Mouse (Mus musculus): ENCODE measurements at regions not wholly inside any gene's neighbourhood (a gene's known extent, or its start where the extent isn't known, plus 50 kb on each side); places are given as distances from the start of the nearest gene placed in this dataset.

DNA sequence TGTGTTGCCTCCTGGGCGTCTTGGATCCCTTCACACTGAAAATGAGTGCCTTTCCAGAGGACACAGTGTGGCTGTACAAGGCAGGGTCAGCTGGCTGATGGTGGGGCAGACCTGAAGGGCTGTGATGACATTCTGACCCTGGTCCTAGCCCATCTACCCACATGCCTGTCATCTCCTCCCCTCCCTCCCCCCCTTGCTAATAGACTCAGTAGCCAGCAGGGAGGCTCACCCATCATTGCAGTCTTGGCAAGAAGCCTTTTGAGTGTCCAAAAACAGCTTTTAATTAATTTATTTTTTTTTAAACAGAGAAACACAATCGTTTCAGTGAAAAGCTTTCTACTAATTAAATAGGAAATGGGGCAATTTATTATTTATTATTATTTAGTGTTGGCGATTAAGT lies 67.0 kb upstream of the Ssx2ip start:
- no peak for DNase-seq (ENCODE audit: low read depth in 1 of 2, low spot score in 2 of 2)

DNA sequence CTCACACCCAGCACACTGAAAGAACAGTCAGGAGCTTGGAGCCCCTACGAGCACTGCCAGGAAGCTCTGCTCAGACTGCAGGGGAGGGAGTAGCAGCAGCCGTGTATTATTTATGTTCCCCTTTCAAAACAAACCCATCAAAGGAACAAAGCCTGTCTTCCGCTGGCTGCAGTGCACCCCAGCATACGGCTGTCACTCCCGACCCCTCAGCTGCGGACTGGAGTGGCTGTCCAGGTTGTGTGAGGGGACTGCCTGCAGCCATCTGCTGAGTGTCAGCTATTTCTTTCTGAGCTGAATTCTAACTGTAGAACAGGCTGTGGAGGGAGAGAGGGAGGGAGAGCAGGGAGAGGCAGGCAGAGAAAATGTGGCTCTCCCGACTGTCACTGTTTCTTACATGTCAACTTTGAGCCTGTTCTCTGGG lies 66.6 kb upstream of the Ssx2ip start:
- DNase-seq (ENCODE audit: low read depth in 1 of 2, low spot score in 2 of 2) = no peak

DNA sequence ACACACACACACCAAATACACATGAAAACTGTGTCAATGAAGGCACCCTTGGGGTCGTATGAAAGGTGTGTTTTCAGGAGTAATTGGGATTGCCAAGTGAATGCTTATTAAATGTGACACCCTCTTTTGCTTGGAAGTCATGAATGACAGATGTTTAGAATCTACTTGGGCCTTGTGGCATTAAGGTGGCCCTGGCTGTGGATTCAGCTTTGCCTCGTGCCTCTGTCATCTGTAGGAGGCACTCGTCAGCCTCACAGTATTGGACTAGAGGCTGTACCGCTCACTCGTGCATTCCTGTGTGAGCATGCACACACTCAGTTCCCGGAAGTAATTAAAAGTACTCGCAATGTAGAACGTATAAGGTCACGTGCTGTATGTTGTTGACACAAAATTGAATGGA lies 66.0 kb upstream of the Ssx2ip start:
- DNase-seq (ENCODE audit: low read depth in 1 of 2, low spot score in 2 of 2) = no peak

DNA sequence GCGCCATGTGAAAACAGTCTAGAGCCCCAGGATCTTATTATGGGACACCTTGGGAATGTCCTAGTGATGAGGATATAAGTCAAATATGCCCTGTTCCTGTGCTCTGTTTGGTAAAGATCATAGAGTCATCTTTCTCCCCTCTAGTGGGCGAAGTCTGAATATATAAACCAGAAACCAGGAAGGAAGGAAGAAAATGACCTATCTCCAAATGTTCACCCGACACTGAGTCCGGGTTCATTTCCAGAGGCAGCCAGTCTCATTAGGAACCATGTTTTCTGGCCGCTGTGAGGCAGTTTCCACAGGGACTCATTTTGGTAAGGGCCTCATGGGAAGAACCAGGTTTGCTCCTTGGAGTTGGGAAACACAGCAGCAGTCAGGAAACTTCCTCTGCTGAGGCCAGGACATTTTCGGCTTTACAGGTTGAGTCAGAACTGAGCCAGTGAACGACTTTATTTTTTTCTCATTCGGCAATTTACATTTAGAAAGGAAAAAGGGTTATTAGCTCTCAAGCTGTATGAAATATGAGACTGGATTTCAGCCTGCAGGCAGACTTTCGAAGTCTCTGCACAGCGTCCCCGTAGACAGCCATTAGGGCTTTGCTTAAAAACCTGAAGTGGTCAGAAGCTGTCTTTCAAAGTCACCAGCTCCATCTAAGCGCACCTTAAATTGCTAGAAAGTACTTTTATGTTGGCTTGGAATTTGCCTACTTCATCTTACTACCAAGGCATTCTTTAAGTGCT lies 64.0 kb upstream of the Ssx2ip start:
- no peak for DNase-seq (ENCODE audit: low read depth in 1 of 2, low spot score in 2 of 2)

DNA sequence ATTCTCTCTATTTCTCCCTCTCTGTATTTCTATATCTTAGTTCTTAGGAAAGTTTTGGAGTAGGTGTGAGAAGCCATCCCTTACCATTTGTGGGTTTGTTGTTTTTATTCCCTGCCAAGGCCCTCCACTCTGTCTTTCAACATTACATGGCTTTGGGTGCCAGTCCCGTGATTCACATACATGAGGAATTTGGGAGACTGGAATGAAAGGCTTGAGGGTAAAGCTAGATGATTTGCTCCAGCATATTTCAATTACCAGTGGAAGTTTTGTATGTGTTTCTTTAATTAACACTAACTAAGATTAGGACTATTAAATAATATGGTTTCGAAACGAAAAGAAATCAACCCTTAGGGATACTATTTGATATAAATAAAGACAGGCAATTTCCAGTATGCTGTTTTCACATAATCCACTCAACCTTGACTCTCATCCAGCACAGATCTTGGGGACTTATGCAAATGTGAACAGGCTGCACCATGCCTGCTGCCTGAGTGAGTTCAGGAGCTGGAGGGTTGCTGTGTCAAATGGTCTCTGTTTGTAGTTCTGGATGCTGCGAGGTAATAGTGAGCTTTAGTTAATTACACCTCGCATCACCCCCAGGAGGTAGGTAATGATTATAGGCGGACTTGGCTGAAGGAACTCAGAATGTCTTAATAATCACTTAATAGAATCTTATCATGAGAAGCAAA lies 62.6 kb upstream of the Ssx2ip start:
- no peak for DNase-seq (ENCODE audit: low read depth in 1 of 2, low spot score in 2 of 2)

DNA sequence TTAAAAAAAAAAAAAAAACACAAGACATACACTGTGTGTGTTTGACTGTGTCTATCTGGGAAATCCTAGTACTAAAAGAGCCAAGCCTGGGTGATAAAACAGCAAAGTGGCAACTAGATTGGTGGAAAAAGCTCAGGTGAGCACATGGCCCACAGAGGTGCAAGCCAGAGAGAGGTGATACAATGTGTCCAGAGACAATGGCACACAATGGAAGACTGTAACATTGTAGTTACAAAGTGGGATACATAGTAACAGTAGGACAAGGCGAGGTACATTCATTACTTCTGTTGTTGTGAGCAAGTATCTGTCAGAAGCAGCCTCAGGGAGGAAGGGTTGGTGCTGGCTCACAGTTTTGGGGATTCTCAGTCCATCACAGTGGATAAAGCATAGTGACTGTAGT lies 61.7 kb upstream of the Ssx2ip start:
- DNase-seq (ENCODE audit: low read depth in 1 of 2, low spot score in 2 of 2) = no peak

DNA sequence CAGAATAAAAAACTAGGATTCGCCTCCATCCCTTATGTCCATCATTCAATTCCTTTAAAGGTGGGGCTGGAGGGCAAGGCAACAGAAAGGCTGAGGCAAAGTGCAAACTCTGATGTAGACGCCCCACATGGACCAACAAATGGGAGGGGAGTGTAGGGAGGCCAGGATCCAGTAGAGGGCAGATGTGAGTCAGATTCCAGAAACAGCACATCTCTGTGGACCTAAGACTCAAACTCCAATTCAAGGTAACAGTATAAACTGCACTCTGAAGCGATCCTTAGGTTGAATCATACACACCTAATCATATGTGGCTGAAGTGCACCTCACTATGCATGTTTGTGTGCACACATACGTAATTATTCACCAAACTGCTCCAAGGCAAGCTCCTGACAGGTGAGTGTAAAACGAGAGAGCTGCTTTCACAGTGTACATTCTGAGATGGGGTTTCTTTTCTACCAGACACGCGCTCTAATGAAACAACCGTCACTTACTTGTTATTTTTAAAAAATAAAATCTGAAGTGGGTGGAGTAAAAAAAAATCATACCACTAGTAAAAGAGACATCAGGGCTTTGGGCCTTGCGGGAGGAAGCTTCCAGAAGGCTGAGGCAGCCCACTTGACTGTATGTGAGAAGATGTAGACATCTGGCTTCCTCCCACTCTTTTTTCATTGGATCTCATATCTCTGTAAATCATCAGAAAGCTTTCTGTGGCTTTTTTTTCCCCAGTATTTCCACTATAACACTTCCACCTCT lies 60.6 kb upstream of the Ssx2ip start:
- no peak for DNase-seq (ENCODE audit: low read depth in 1 of 2, low spot score in 2 of 2)

DNA sequence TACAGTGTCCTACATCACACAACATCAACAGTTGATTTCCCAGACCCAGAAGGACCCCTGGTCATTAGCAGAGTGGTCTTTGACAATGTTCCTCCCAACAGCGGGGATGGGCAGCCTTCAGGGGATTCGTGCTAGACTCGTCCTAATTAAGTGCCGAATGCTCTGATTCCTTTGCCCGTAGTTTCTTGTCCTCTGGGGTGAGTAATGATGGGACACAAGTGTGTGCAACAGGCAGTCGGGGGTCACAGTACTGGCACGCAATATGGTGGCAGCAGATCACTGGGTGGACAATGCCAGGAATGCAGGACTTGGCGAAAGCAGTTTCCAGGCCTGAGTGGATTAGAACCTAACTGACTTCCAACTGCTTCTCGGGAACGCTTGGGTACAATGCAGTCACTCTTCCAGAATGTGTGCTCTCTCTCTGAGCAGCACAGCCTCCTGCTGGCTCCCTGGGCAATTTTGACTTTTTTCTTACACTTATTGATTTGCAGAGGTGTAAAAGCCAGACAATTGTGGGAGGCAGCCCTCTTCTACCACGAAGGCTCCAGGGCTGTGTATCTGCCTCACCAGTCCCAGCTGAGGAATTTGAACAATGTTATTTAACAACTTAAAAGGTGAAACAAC lies 59.9 kb upstream of the Ssx2ip start:
- DNase-seq (ENCODE audit: low read depth in 1 of 2, low spot score in 2 of 2) = no peak

DNA sequence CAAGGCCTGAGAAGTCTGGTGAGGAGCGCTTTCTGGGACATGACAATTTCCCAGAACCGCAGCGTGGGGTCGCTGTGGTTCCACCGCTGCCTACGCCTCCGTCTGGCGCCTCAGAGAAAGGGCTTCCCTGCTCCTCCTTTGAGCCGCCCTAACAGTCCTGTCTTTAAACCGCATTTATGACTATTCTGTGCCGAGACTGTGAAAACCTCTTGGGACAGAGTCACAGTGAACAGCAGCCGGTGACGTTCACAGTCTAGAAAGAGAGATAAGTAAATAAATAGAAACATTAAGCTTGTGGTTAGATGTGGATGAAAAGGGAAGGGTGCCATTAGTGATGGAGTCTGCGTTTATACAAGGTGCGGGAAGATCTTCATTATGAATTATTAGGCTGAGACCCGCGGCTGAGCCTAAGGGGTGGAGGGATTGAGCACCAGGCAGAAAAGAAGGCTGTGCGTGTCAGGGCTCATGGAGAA lies 59.1 kb upstream of the Ssx2ip start:
- peak in 1 of 2 experiments; percentile 15 for DNase-seq (ENCODE audit: low read depth in 1 of 2, low spot score in 2 of 2)

DNA sequence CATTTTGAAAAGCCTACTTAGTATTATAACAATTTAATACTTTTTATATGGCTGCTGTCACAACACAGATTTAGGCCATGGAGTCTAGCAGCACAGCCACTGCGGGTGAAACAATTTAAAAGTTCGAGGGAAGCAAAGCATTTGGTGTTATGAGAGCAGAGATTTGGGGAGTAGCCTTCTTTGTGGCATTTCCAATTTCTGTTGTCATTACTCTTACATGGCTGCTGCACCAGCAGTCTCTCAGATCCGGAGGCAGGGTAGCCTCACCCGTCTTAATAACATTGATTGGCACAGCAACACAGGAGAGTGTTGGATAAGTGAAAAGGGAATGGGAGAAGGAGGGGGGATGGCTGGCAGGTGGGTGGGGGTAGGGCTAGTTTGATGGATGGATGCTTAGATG lies 58.5 kb upstream of the Ssx2ip start:
- DNase-seq (ENCODE audit: low read depth in 1 of 2, low spot score in 2 of 2) = no peak

DNA sequence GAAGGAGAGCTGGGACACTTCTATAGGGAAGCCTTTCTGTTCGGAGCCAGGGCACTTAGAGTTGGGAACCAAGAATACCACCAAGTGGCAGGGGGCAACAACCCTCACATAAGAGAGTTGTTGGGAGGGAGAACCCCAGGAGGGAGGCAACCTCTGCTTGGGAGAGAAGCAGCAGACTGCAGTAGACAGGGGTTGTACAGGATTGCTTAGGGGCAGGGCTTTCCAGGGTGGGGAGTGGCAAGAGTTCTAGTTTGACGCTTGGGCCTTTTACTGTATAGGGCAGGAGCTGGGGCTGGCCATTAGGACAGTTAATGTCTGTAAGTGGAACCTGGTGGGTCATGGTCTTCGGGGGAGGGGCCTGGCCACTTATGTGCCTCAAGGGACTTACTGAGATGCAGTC lies 57.1 kb upstream of the Ssx2ip start:
- no peak for DNase-seq (ENCODE audit: low read depth in 1 of 2, low spot score in 2 of 2)

DNA sequence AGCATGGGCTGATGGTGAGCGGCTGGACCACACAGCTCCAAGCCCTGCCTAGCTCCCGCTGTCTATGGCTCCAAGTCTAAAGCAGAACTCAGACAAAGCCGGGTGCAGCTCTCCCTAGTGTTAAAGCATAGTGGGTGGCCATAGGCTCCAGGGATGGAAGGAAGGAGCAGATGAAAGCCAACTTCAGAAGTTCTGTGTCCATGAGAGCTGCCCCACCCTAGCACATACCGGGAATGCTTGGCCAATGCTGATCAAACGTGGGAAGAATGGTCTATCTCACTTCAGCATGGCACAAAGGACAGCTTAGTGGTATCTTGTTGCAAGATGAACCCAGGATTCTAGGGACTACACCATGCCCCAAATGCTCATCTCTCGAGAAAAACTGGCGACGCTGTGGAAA lies 55.5 kb upstream of the Ssx2ip start:
- no peak for DNase-seq (ENCODE audit: low read depth in 1 of 2, low spot score in 2 of 2)

DNA sequence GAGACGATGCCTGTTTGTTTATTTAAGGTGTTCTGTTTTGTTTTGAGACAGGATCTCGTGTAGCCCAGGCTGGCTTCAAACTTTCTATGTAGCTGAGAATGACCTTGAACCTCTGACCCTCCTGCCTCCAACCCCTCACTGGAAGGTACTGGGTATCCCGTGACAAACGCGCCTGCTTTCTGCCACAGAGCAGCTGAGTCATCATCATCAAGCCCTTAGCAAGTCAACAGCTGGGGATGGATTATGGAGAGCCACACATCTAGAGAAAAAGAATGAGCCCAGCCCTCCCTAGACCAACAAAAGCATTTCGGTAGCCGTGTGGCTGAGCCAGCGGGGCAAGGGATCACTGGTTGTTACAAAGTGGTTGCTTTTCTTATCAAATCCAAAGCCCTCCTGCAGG lies 55.0 kb upstream of the Ssx2ip start:
- no peak for DNase-seq (ENCODE audit: low read depth in 1 of 2, low spot score in 2 of 2)

DNA sequence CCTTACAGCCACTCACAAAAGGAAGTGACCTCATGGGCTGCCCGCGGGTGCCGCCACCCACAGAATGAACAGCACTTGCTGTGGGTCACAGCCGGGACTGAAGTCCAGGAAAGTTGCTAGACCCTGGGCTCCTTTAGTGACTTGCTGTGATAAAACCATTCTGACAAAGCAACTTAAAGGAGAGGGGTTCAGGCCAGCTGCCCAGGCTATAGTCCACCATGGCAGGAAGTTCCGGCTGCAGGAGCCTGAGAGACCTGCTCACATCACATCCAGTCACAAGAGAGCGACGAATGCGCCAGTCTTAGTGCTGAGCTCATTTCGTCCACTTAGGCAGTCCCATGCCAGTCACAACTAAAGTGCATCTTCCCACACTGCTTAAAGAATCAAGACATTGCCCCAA lies 54.3 kb upstream of the Ssx2ip start:
- DNase-seq (ENCODE audit: low read depth in 1 of 2, low spot score in 2 of 2) = no peak

DNA sequence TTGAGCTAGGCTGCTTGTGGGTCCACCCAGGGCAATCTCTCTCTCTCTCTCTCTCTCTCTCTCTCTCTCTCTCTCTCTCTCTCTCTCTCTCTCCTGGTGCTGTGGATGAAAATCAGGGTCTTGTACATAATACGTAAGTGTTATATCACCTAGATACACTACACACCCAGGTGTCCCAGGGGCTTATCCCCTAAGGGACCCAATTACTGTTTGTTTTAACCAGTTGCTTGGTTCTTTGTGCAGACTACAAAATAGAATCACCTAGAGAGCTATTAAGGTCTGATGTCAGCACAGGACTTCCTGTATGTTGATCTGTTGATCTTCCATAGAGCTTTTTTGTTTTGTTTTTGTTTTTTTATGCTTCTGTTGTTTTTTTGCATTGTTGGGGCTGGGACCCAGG lies 53.0 kb upstream of the Ssx2ip start:
- no peak for DNase-seq (ENCODE audit: low read depth in 1 of 2, low spot score in 2 of 2)

DNA sequence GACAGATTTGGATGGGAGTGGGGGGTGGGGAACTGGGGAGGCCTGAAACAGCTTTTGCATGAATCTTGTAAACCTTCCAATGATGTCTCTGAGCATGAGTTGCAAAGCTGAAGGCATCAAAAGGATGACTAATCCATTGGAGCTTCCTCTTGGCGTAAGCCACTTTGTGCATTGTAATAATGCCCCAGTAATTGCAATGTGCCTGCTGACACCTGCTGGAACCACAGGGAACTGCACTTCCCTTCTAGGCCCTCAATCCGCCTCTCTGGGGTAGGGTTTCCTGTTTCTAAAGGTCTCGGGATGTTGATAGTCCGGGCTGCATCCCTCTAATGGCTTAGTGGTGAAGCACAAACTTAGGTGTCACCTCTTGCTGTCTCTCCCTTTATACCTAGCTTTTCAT lies 52.3 kb upstream of the Ssx2ip start:
- DNase-seq (ENCODE audit: low read depth in 1 of 2, low spot score in 2 of 2) = peak; percentile 43 to 73

DNA sequence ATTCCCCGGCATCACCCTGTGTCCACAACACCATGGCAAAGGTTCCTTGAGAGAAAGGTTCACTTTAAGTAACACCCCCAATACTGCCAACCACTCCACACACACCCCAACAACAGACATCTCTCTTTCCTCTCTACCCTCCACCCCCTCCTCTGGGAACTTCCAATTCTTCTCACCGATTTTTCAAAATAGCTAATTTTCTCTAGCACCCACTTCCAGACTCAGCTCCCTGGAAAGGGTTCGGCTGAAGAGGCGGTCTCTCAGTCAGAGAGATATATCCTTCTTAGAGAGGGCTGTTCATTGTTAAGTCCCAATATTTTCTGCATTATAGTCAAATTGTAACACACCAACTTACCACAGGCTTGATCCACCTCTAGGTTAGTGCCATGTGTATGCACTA lies 50.5 kb upstream of the Ssx2ip start:
- DNase-seq (ENCODE audit: low read depth in 1 of 2, low spot score in 2 of 2) = no peak

Data from monocyte, adult 2 months (primary cell).